Mouse (Mus musculus) inflammation-experienced regulatory T-cells, adult 16 weeks (primary cell): ENCODE data around the gene Ptk6. TPM values are rescaled to one million over a fixed set of nuclear protein-coding genes. Genes with fewer than 3 reads are reported as not detected.

Source experiments
- polyA plus RNA-seq: library from polyadenylated mRNA; unstranded; fragments of 100-300 nt; shearing (Covaris generic); gene quantifications from one replicate; pipeline ENCODE4 v1.2.1, GENCODE M21; 2017

The Ptk6 gene
- not detected for polyA plus RNA-seq

DNA sequence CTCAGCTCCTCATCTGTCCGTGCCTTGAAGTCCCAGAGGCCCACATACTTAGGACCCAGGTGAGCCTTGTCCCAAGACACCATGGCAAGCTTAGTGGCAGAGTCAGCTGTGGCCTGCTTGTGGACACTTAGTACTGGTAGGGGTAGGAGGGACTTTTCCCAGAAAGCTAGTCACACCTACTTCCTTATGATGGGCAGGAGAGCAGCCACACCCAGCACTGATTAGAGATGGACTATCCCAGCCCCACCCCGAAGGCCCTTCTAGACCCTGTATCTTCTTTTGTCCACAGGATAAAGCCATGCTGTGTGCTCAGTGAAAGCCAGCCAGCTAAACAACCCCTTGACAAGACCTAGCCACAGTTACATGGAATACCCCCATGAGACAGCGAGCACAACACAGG lies at the start of gene Ptk6:
Ptk6 (minus strand) TSS at position 368 of the 400 bp plus-strand sequence.

DNA sequence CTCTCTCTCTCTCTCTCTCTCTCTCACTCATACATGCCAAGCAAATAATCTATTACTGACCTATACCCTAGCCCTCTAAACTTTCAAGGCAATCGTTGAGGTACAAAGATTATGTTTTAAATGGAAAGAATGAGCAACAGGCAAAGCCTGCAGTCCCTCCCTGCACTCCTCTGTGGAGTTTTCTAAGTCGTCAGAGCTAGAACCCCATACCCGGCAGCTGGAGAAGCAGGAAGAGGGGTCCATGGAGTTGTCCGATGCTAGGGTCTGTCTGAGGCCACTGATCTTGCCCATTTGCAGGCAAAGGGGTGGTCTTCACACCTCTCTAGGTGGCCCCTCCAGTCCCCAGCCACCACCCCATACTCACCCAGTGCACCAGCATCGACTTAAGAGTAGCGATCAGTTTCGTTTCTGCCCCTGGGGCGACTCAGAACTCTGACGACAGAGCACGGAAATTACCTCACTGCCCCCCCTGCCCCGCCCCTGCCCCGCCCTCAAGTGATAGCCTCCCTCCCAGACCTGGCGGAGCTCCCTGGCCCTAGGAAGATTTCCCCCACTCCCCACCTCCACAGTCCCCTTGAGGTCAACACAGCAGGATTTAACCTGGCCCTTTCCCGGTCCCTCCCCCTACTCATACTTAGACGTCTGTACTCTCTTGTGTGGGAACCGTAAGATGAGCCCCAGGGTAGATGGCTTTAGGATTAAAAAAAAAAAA lies 39.2 kb upstream of the Ptk6 start, which contains the start of gene Helz2:
Helz2 (minus strand) TSS at position 426 of the 712 bp plus-strand sequence.

DNA sequence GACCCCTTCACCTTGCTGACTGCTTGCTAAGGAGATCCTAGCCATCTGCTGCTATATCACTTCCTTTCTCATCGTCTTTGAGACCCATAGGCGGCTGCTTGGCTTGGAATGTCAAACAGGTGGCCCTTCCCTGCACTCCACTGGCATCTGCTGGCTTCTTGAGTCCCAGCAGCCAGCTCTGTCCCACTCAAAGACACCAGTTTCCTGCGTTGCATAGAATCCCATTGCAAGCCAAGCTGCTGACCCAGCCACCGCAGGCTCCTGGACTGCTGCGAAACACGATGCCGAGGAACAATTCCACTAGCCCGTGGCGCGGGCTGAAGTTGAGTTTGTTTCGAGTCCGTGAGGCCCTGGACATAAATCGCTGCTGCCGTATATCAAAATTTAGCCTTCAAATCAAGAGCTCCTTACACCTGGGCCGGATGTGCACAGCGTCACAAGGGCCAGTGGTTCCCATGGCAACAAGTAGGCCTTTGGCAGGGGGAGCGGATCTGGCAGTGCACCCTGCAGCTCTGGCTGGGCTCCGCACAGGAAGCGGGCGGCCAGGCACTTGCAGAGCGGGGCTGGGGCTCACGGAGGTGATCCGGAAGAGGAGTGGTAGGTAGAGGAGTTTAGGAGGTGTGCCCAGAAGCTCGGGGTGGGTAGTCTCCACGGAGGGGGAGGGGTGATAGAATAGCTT lies 17.1 kb upstream of the Ptk6 start, which contains the start of gene Fndc11:
Fndc11 (plus strand) TSS at position 476 of the 679 bp plus-strand sequence.

DNA sequence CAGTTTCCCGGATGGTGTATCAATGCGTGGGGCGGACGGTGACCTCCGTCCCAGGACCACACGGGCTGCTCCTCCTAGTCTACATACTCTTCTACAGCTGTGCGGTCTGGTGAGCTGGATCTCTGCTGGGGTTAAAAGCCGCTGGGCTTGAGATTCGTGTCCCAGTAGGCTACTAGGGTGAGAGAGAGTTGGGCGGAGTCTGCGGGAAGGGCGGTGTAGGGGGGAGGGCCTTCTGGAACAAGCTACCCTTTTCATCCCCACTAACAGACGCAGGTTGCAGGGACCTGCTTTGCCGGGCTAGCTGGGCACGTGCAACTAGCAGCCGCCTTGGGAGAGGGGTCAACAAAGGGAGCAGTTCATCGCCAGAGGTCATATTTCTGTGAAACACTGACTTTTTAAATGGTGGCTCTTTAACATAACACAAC lies 10.4 kb upstream of the Ptk6 start, which contains the start of gene Srms:
Srms (minus strand) TSS at position 165 of the 425 bp plus-strand sequence.

GRCm38 (mm10) chr2:181187121-181188000 lies 15.2 kb downstream of the Ptk6 start, which contains the start of gene Ppdpf:
TSS of gene Ppdpf (plus strand) at chr2:181187247.

DNA sequence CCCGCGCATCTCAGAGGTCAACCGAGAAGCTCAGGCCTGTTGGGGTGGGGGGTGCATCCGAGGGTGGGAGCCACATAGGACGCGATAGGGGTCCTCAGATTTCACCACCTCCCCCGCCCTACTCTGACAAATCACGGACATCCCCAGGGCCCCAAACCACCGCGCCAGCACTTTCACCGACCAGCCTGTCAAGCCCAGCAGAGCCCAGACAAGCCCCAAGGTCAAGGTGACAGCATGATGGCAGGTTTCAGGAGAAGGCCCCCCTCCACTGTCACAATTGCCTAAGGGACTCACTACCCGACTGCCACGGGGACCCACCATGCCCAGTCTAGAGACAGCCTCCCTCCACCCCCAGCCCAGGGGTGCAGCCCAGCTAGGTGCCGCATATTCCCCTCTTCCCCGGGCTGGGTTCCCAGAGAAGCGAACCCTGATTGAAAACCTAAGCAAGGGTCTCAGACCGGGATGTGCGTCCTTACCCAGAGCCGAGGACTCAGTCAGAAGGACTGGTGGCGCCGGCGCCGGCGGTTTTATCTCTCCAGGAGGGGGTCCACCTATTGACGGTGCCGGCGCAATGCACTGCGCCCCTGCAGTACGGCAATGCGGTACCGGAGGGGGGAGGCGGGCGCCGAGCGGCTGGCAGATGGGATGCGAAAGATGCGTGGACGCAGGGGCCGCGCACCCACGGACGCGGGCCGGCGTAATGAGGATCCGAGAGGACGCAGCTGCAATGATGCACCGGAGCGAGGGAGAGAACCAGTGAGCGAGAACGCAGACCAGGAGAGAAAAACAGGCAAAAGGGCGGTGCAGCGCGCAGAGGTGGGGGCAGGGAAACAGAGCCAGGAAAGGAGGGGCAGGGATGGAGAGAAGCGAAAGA lies 46.1 kb downstream of the Ptk6 start, which contains the start of gene Eef1a2:
Eef1a2 (minus strand) TSS at position 767 of the 874 bp plus-strand sequence.

Other genes with a start within 250 kb of the Ptk6 start
- gene Nkain4, start 248.1 kb downstream of the Ptk6 start, polyA plus RNA-seq, result not detected
- gene Arfgap1, start 235.6 kb downstream of the Ptk6 start, polyA plus RNA-seq, result 93.5 TPM
- 0.89 TPM for gene Col20a1, start 216.3 kb downstream of the Ptk6 start, polyA plus RNA-seq
- gene Chrna4, start 159.2 kb downstream of the Ptk6 start, polyA plus RNA-seq, result not detected
- not detected for gene Kcnq2, start 67.5 kb downstream of the Ptk6 start, polyA plus RNA-seq
- not detected for gene Eef1a2, start 45.8 kb downstream of the Ptk6 start, polyA plus RNA-seq
- 287 TPM for gene Ppdpf, start 15.5 kb downstream of the Ptk6 start, polyA plus RNA-seq
- gene Srms, start 10.4 kb upstream of the Ptk6 start, polyA plus RNA-seq, result 1.00 TPM
- 0.68 TPM for gene Fndc11, start 17.2 kb upstream of the Ptk6 start, polyA plus RNA-seq
- 16.5 TPM for gene Helz2, start 39.2 kb upstream of the Ptk6 start, polyA plus RNA-seq
- 10.9 TPM for gene Gmeb2, start 85.2 kb upstream of the Ptk6 start, polyA plus RNA-seq
- not detected for gene Stmn3, start 111.7 kb upstream of the Ptk6 start, polyA plus RNA-seq
- gene Rtel1, start 117.0 kb upstream of the Ptk6 start, polyA plus RNA-seq, result 78.0 TPM
- gene Zgpat, start 162.1 kb upstream of the Ptk6 start, polyA plus RNA-seq, result 114 TPM
- 169 TPM for gene Arfrp1, start 162.6 kb upstream of the Ptk6 start, polyA plus RNA-seq
- gene Lime1, start 177.3 kb upstream of the Ptk6 start, polyA plus RNA-seq, result 343 TPM